Mouse (Mus musculus) kidney, adult 2 months (tissue): Measurements from ENCODE around the gene Cdc37l1. TPM values are rescaled to one million over a fixed set of nuclear protein-coding genes. Genes with fewer than 3 reads are reported as not detected.

Experiments
- DNase-seq: peaks from one replicate; pipeline ENCODE4 v3.0.0; 2021
- H3K27ac ChIP-seq: fragments of 200-500 bp; 2 replicates; pipeline ENCODE4 v1.5.1; 2012; ENCODE audit warnings: low read depth, low read length, control low read depth, inconsistent platforms; ENCODE audit not compliant: insufficient read depth
- H3K27me3 ChIP-seq: fragments of 200-500 bp; replicated peaks from 2 replicates; pipeline ENCODE4 v1.6.1; 2012; ENCODE audit warnings: mild to moderate bottlenecking, moderate library complexity, low read length, inconsistent platforms; ENCODE audit not compliant: control insufficient read depth, insufficient read depth
- H3K36me3 ChIP-seq: fragments of 200-500 bp; 2 replicates; pipeline ENCODE4 v1.6.1; 2012; ENCODE audit warnings: mild to moderate bottlenecking, moderate library complexity, low read length, inconsistent platforms; ENCODE audit not compliant: control insufficient read depth, insufficient read depth
- H3K4me1 ChIP-seq: fragments of 200-500 bp; 2 replicates; pipeline ENCODE4 v1.6.1; 2011; ENCODE audit warnings: low read length; ENCODE audit not compliant: control insufficient read depth, insufficient read depth
- H3K4me3 ChIP-seq: fragments of 200-500 bp; 2 replicates; pipeline ENCODE4 v1.5.1; 2011; ENCODE audit warnings: mild to moderate bottlenecking, low read depth, low read length, control low read depth; ENCODE audit not compliant: insufficient read depth
- CTCF ChIP-seq: fragments of 200-500 bp; conservative IDR thresholded peaks from 2 replicates; pipeline ENCODE4 v1.5.1; 2011; ENCODE audit warnings: low read depth, mild to moderate bottlenecking, control low read depth, low read length, moderate library complexity, mixed read lengths; ENCODE audit not compliant: insufficient read depth, insufficient read length
- POLR2A ChIP-seq: fragments of 200-500 bp; IDR thresholded peaks from one replicate; pipeline ENCODE4 v1.6.1; 2011; ENCODE audit warnings: low read depth, low read length, control low read depth
- WGBS: fragments of 180-500 bp; shearing (Covaris S2); methylation state at CpG from one replicate; pipeline ENCODE4 v1.1.7; 2018; 5-methylcytosine and 5-hydroxymethylcytosine counted together
- polyA plus RNA-seq: library from polyadenylated mRNA; depleted of rRNA; stranded (reverse); fragments of >200 nt; gene quantifications from 2 replicates; pipeline ENCODE4 v1.2.3, GENCODE M21; 2012

The Cdc37l1 gene
- polyA plus RNA-seq, 1 experiment: 15.6 TPM

GRCm38 (mm10) chr19:29045956-29046650 lies 56.0 kb downstream of the Cdc37l1 start:
- H3K27me3 ChIP-seq: no peaks in the 10 kb centered on the region
- H3K4me1 ChIP-seq: peaks cover 13% of the 10 kb centered on the region; the same call in 1 of the 2 replicates
- DNase-seq: peak; percentile 52
- H3K27ac ChIP-seq: peak overlapping the region; percentile 91
- H3K4me3 ChIP-seq: peak overlapping the region; percentile 59
- H3K36me3 ChIP-seq: no peaks in the 10 kb centered on the region
- no peak for TF ChIP-seq POLR2A
- 0 out of 2 replicates have a peak, but pooled peaks have one; percentile 1 for TF ChIP-seq CTCF
- WGBS: 21% methylated on average over 15 of the region's 15 CpGs

GRCm38 (mm10) chr19:29046961-29047333 lies 56.8 kb downstream of the Cdc37l1 start:
- DNase-seq: peak; percentile 51
- peaks cover 13% of the 10 kb centered on the region; the same call in 1 of the 2 replicates for H3K4me1 ChIP-seq
- TF ChIP-seq CTCF: no peak
- no peak for TF ChIP-seq POLR2A
- no peaks in the 10 kb centered on the region for H3K27me3 ChIP-seq
- WGBS: 7% methylated on average over 4 of the region's 4 CpGs
- H3K36me3 ChIP-seq: no peaks in the 10 kb centered on the region
- H3K4me3 ChIP-seq: peak overlapping the region; percentile 92
- peak overlapping the region; percentile 99 for H3K27ac ChIP-seq

GRCm38 (mm10) chr19:29047334-29048170 lies 57.4 kb downstream of the Cdc37l1 start, which contains the start of gene Ak3:
Gene Ak3, minus strand, starts transcription at chr19:29047961.
- Histone ChIP-seq H3K36me3 (no peaks in the 10 kb centered on the region), H3K27me3 (no peaks in the 10 kb centered on the region), H3K4me3 (peak within 1 kb of the TSS; percentile 92), H3K27ac (peak within 1 kb of the TSS; percentile 99), H3K4me1 (peaks cover 13% of the 10 kb centered on the region; the same call in 1 of the 2 replicates)
- no peak for TF ChIP-seq POLR2A
- TF ChIP-seq CTCF: peak; percentile 47
- under 1% methylated on average over 68 of the region's 68 CpGs for WGBS
- peak; percentile 85 for DNase-seq

- no peak for TF ChIP-seq CTCF
- no peak for TF ChIP-seq POLR2A
- Histone ChIP-seq H3K36me3 (no peaks in the 10 kb centered on the region), H3K4me1 (peaks cover 9% of the 10 kb centered on the region; the same call in 1 of the 2 replicates), H3K27ac (no peak overlapping the region), H3K4me3 (no peak overlapping the region), H3K27me3 (no peaks in the 10 kb centered on the region)
- DNase-seq: no peak
- 78% methylated on average over 12 of the region's 12 CpGs for WGBS
Observed at GRCm38 (mm10) chr19:29049401-29050075, 59.4 kb downstream of the Cdc37l1 start.

GRCm38 (mm10) chr19:29050186-29050980 lies 60.2 kb downstream of the Cdc37l1 start:
- no peak overlapping the region for H3K4me3 ChIP-seq
- H3K36me3 ChIP-seq: no peaks in the 10 kb centered on the region
- peaks cover 6% of the 10 kb centered on the region; the same call in 1 of the 2 replicates for H3K4me1 ChIP-seq
- 84% methylated on average over 9 of the region's 9 CpGs for WGBS
- H3K27me3 ChIP-seq: no peaks in the 10 kb centered on the region
- TF ChIP-seq CTCF: no peak
- no peak overlapping the region for H3K27ac ChIP-seq
- no peak for DNase-seq

GRCm38 (mm10) chr19:29052786-29053185 lies 62.6 kb downstream of the Cdc37l1 start:
- no peak for TF ChIP-seq POLR2A
- TF ChIP-seq CTCF: no peak
- WGBS: 92% methylated on average over 12 of the region's 12 CpGs
- Histone ChIP-seq H3K27ac (no peak overlapping the region), H3K4me3 (no peak overlapping the region), H3K27me3 (no peaks in the 10 kb centered on the region), H3K4me1 (no peaks in the 10 kb centered on the region), H3K36me3 (no peaks in the 10 kb centered on the region)
- DNase-seq: no peak
